Mouse (Mus musculus): Measurements from ENCODE around the gene AC170998.1. TPM values are rescaled to one million over a fixed set of nuclear protein-coding genes. Genes with fewer than 3 reads are reported as not detected.
"Not testable (repeated sequence)": the region's sequence is repeated elsewhere in the genome, so short reads cannot be mapped to it uniquely, and the experiment has no call there.

AC170998.1 gene
- total RNA-seq, 2 experiments from 2014 or later = 2.7 to 5.5 TPM

GRCm38 (mm10) chr17:28710291-28710688 lies 15.6 kb upstream of the AC170998.1 start:
- H3K4me3 ChIP-seq = no peak overlapping the region
- DNase-seq (ENCODE audit: low spot score in 2 of 2) = no peak
- H3K27ac ChIP-seq = peak overlapping the region; percentile 70; the same call in 1 of the 2 replicates
- TF ChIP-seq CTCF (conservative IDR thresholded peaks at IDR 0.05) = no peak

GRCm38 (mm10) chr17:28711237-28711636 lies 14.6 kb upstream of the AC170998.1 start:
- Histone ChIP-seq H3K27ac (peak overlapping the region; percentile 70; the same call in 1 of the 2 replicates), H3K4me3 (no peak overlapping the region)
- DNase-seq (ENCODE audit: low spot score in 2 of 2) = no peak
- TF ChIP-seq CTCF (conservative IDR thresholded peaks at IDR 0.05) = no peak

- H3K27ac ChIP-seq = no peak overlapping the region
- no peak for DNase-seq (ENCODE audit: low spot score in 2 of 2)
- no peak overlapping the region for H3K4me3 ChIP-seq
- no peak for TF ChIP-seq CTCF (conservative IDR thresholded peaks at IDR 0.05)
Observed at GRCm38 (mm10) chr17:28712305-28712704, 13.6 kb upstream of the AC170998.1 start.

GRCm38 (mm10) chr17:28714006-28714405 lies 11.9 kb upstream of the AC170998.1 start:
- no peak overlapping the region for H3K4me3 ChIP-seq
- peak; percentile 60 for TF ChIP-seq CTCF (conservative IDR thresholded peaks at IDR 0.05)
- H3K27ac ChIP-seq = no peak overlapping the region
- no peak for DNase-seq (ENCODE audit: low spot score in 2 of 2)

GRCm38 (mm10) chr17:28715832-28716548 lies 9.9 kb upstream of the AC170998.1 start:
- DNase-seq (ENCODE audit: low spot score in 2 of 2) = no peak
- Histone ChIP-seq H3K4me3 (no peak overlapping the region), H3K27ac (peak overlapping the region; percentile 36; the same call in 1 of the 2 replicates)
- TF ChIP-seq CTCF (conservative IDR thresholded peaks at IDR 0.05) = no peak

GRCm38 (mm10) chr17:28717535-28717934 lies 8.3 kb upstream of the AC170998.1 start:
- no peak for DNase-seq (ENCODE audit: low spot score in 2 of 2)
- TF ChIP-seq CTCF (conservative IDR thresholded peaks at IDR 0.05) = no peak
- no peak overlapping the region for H3K4me3 ChIP-seq
- H3K27ac ChIP-seq = peak overlapping the region; percentile 36; the same call in 1 of the 2 replicates

GRCm38 (mm10) chr17:28727511-28727910 lies 1.6 kb downstream of the AC170998.1 start:
- H3K27ac ChIP-seq; H3K4me3 ChIP-seq; DNase-seq (ENCODE audit: low spot score in 2 of 2): not testable (repeated sequence)

- Histone ChIP-seq H3K4me3 (no peak overlapping the region), H3K27ac (peak overlapping the region; percentile 62)
- TF ChIP-seq CTCF (conservative IDR thresholded peaks at IDR 0.05) = no peak
- DNase-seq (ENCODE audit: low spot score in 2 of 2) = no peak
Observed at GRCm38 (mm10) chr17:28735317-28736105, 9.6 kb downstream of the AC170998.1 start.

GRCm38 (mm10) chr17:28736486-28736885 lies 10.6 kb downstream of the AC170998.1 start:
- no peak for DNase-seq (ENCODE audit: low spot score in 2 of 2)
- Histone ChIP-seq H3K4me3 (no peak overlapping the region), H3K27ac (peak overlapping the region; percentile 62)
- TF ChIP-seq CTCF (conservative IDR thresholded peaks at IDR 0.05) = no peak

- Histone ChIP-seq H3K27ac (no peak overlapping the region), H3K4me3 (no peak overlapping the region)
- TF ChIP-seq CTCF (conservative IDR thresholded peaks at IDR 0.05) = no peak
- no peak for DNase-seq (ENCODE audit: low spot score in 2 of 2)
Observed at GRCm38 (mm10) chr17:28737973-28738372, 12.1 kb downstream of the AC170998.1 start.

GRCm38 (mm10) chr17:28739244-28739643 lies 13.4 kb downstream of the AC170998.1 start:
- no peak for DNase-seq (ENCODE audit: low spot score in 2 of 2)
- Histone ChIP-seq H3K27ac (no peak overlapping the region), H3K4me3 (no peak overlapping the region)
- no peak for TF ChIP-seq CTCF (conservative IDR thresholded peaks at IDR 0.05)

- peak; percentile 36 to 44 for DNase-seq (ENCODE audit: low spot score in 2 of 2)
- no peak overlapping the region for H3K4me3 ChIP-seq
- H3K27ac ChIP-seq = peak overlapping the region; percentile 72
- TF ChIP-seq CTCF (conservative IDR thresholded peaks at IDR 0.05) = no peak
Observed at GRCm38 (mm10) chr17:28743145-28743866, 17.4 kb downstream of the AC170998.1 start.

GRCm38 (mm10) chr17:28743916-28744315 lies 18.0 kb downstream of the AC170998.1 start:
- peak overlapping the region; percentile 72; the same call in 1 of the 2 replicates for H3K27ac ChIP-seq

More at GRCm38 (mm10) chr17:28743916-28744315, 18.0 kb downstream of the AC170998.1 start:
- peak; percentile 52 for TF ChIP-seq CTCF (conservative IDR thresholded peaks at IDR 0.05)
- no peak for DNase-seq (ENCODE audit: low spot score in 2 of 2)
- no peak overlapping the region for H3K4me3 ChIP-seq
